Mouse (Mus musculus) thymus, adult 18-20 months (tissue): ENCODE measurements around the gene Stard9.
"Not testable (repeated sequence)": the region's sequence is repeated elsewhere in the genome, so short reads cannot be mapped to it uniquely, and the experiment has no call there.

Experiments
- DNase-seq, 2 experiments: peaks; one replicate each; pipeline ENCODE4 v3.0.0; 2022; ENCODE audit warnings: mixed read lengths in 2 of 2

Gene Stard9

GRCm38 (mm10) chr2:120654693-120655092 is 25.8 kb downstream of the Stard9 start:
- no peak for DNase-seq

GRCm38 (mm10) chr2:120655905-120656304 is 27.0 kb downstream of the Stard9 start:
- no peak for DNase-seq

GRCm38 (mm10) chr2:120656711-120657110 is 27.8 kb downstream of the Stard9 start:
- no peak for DNase-seq

GRCm38 (mm10) chr2:120658486-120658885 is 29.6 kb downstream of the Stard9 start:
- DNase-seq: no peak

- DNase-seq: no peak
Measured at GRCm38 (mm10) chr2:120659318-120659717, 30.4 kb downstream of the Stard9 start.

GRCm38 (mm10) chr2:120660486-120661078 is 31.7 kb downstream of the Stard9 start:
- no peak for DNase-seq

GRCm38 (mm10) chr2:120662766-120663165 is 33.8 kb downstream of the Stard9 start:
- DNase-seq: no peak

GRCm38 (mm10) chr2:120663491-120664154 is 34.7 kb downstream of the Stard9 start:
- DNase-seq: no peak

GRCm38 (mm10) chr2:120667446-120667845 is 38.5 kb downstream of the Stard9 start:
- no peak for DNase-seq

- DNase-seq: no peak
Measured at GRCm38 (mm10) chr2:120670253-120670652, 41.3 kb downstream of the Stard9 start.

GRCm38 (mm10) chr2:120681151-120681550 is 52.2 kb downstream of the Stard9 start:
- not testable (repeated sequence) for DNase-seq

GRCm38 (mm10) chr2:120697767-120698166 is 68.8 kb downstream of the Stard9 start:
- no peak for DNase-seq

- no peak for DNase-seq
Measured at GRCm38 (mm10) chr2:120700379-120700885, 71.5 kb downstream of the Stard9 start.

- DNase-seq: no peak
Measured at GRCm38 (mm10) chr2:120702675-120703074, 73.8 kb downstream of the Stard9 start.

GRCm38 (mm10) chr2:120707041-120707440 is 78.1 kb downstream of the Stard9 start:
- DNase-seq: peak in 1 of 2 experiments; percentile 22

- peak; percentile 28 to 54 for DNase-seq
Measured at GRCm38 (mm10) chr2:120710154-120710553, 81.2 kb downstream of the Stard9 start.

- no peak for DNase-seq
Measured at GRCm38 (mm10) chr2:120710948-120711347, 82.0 kb downstream of the Stard9 start.

GRCm38 (mm10) chr2:120713441-120713840 is 84.5 kb downstream of the Stard9 start:
- DNase-seq: no peak

- no peak for DNase-seq
Measured at GRCm38 (mm10) chr2:120718496-120718895, 89.6 kb downstream of the Stard9 start.

- DNase-seq: no peak
Measured at GRCm38 (mm10) chr2:120720821-120721220, 91.9 kb downstream of the Stard9 start.

GRCm38 (mm10) chr2:120721911-120722310 is 93.0 kb downstream of the Stard9 start:
- no peak for DNase-seq

GRCm38 (mm10) chr2:120722491-120722890 is 93.6 kb downstream of the Stard9 start:
- no peak for DNase-seq

- DNase-seq: no peak
Measured at GRCm38 (mm10) chr2:120723621-120724020, 94.7 kb downstream of the Stard9 start.

GRCm38 (mm10) chr2:120724176-120724575 is 95.3 kb downstream of the Stard9 start:
- no peak for DNase-seq
